Mouse (Mus musculus) forebrain, postnatal 0 days (tissue): Measurements from ENCODE around the gene Serpina12. TPM values are rescaled to one million over a fixed set of nuclear protein-coding genes. Genes with fewer than 3 reads are reported as not detected.

Experiments used
- ATAC-seq: fragments of 200-750 bp; cut with Nextera tagmentation; 2 replicates; pipeline ENCODE4 v1.8.0; 2017; ENCODE audit warnings: mild to moderate bottlenecking, moderate library complexity
- DNase-seq: peaks from one replicate; pipeline ENCODE4 v3.0.0-alpha.2; 2015
- H3K27ac ChIP-seq: fragments of 300-500 bp; sonication (generic); 2 replicates; pipeline ENCODE4 v1.5.1; 2014; ENCODE audit warnings: low read depth, mild to moderate bottlenecking, antibody characterized with exemption, low read length, moderate library complexity, mixed read lengths
- H3K27me3 ChIP-seq: fragments of 300-500 bp; sonication (generic); 2 replicates; pipeline ENCODE4 v1.6.1; 2014; ENCODE audit warnings: mild to moderate bottlenecking, low read length, mixed read lengths; ENCODE audit not compliant: insufficient read depth
- H3K36me3 ChIP-seq: fragments of 300-500 bp; sonication (generic); 2 replicates; pipeline ENCODE4 v1.6.1; 2014; ENCODE audit warnings: mild to moderate bottlenecking, moderate library complexity; ENCODE audit not compliant: insufficient read depth
- H3K4me1 ChIP-seq: fragments of 300-500 bp; sonication (generic); 2 replicates; pipeline ENCODE4 v1.6.1; 2014; ENCODE audit warnings: antibody characterized with exemption; ENCODE audit not compliant: insufficient read depth
- H3K4me2 ChIP-seq: fragments of 300-500 bp; sonication (generic); 2 replicates; pipeline ENCODE4 v1.6.1; 2014; ENCODE audit warnings: low read depth, mild to moderate bottlenecking, moderate library complexity
- H3K4me3 ChIP-seq: fragments of 300-500 bp; sonication (generic); 2 replicates; pipeline ENCODE4 v1.5.1; 2014; ENCODE audit warnings: low read depth, low read length, mixed read lengths
- H3K9ac ChIP-seq: fragments of 300-500 bp; sonication (generic); 2 replicates; pipeline ENCODE4 v1.6.1; 2014; ENCODE audit warnings: mild to moderate bottlenecking
- H3K9me3 ChIP-seq: fragments of 300-500 bp; sonication (generic); 2 replicates; pipeline ENCODE4 v1.6.1; 2016; ENCODE audit warnings: low read length
- CTCF ChIP-seq: sonication (generic); IDR thresholded peaks from 2 replicates; pipeline ENCODE4 v1.5.1; 2016; ENCODE audit warnings: antibody characterized with exemption, control low read depth, low read depth
- WGBS: fragments of 180-500 bp; shearing (Covaris S2); extraction: QIAGEN DNeasy Blood & Tissue Kit; methylation state at CpG from one replicate; pipeline ENCODE4 v1.1.7; 2014; 5-methylcytosine and 5-hydroxymethylcytosine counted together
- polyA plus RNA-seq: library from polyadenylated mRNA; unstranded; fragments of >200 nt; fragmentation: Nextera tagmentation; extraction: Ambion mirVana; gene quantifications from 2 replicates; pipeline ENCODE4 v1.2.1, GENCODE M21; 2015
- total RNA-seq: library from RNA; depleted of rRNA; stranded (reverse); fragments of >200 nt; gene quantifications from 2 replicates; pipeline ENCODE4 v1.2.3, GENCODE M21; 2014

Gene Serpina12
- total and polyA plus RNA-seq, 2 experiments from 2014 or later, result not detected

DNA sequence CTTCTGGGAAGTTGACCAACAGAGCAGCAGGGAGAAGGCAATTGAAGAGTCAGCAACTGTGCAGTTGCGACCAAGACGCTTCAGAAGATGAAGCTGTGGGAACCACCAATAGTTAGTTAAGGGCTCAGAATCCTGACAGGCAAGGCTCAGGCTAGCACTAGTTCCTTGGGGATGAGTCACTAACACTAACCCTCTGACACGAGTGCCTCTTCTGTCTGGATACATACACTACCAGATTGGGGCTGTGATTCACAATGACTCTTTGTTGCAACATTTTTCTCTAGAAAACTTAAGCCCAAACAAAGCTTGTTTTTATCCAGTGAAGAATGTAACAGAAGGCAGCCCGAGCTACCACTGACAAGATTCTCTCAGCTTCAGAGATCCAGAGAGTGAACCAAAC, 20.8 kb upstream of the Serpina12 start:
- TF ChIP-seq CTCF, result no peak
- no peaks in the 10 kb centered on the region for H3K4me1 ChIP-seq
- no peak for ATAC-seq
- H3K27me3 ChIP-seq, result no peaks in the 10 kb centered on the region
- H3K9ac ChIP-seq, result no peak overlapping the region
- no peak overlapping the region for H3K4me2 ChIP-seq
- H3K36me3 ChIP-seq, result no peaks in the 10 kb centered on the region
- H3K27ac ChIP-seq, result no peak overlapping the region
- no peak for DNase-seq
- H3K9me3 ChIP-seq, result no peaks in the 10 kb centered on the region
- no peak overlapping the region for H3K4me3 ChIP-seq
- 69% methylated on average over 4 of the region's 4 CpGs for WGBS

DNA sequence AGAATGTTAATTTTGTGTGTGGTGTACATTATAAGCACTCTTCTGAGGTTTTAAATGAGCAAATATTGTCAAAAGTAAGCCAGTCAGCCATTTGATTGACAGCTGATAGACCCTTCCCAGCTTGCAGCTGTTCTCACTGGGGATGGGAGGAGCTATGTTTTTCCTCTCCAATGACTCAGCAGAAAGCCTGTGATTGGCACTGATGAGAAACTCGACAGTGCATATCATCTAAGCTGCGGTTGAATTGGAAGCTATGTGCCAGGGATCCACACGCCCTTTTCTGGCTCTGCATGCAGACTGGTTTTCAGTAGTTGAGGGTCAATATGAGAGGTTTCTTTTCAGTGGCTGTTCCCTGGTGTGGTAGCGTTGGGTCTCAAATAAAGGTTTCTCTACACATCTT, 20.3 kb upstream of the Serpina12 start:
- Histone ChIP-seq H3K4me1 (no peaks in the 10 kb centered on the region), H3K36me3 (no peaks in the 10 kb centered on the region), H3K4me2 (no peak overlapping the region), H3K4me3 (no peak overlapping the region), H3K9ac (no peak overlapping the region), H3K9me3 (no peaks in the 10 kb centered on the region), H3K27me3 (no peaks in the 10 kb centered on the region), H3K27ac (no peak overlapping the region)
- no peak for TF ChIP-seq CTCF
- 49% methylated on average over 4 of the region's 4 CpGs for WGBS
- DNase-seq (no peak), ATAC-seq (no peak)

- ATAC-seq (no peak), DNase-seq (no peak)
- Histone ChIP-seq H3K9ac (no peak overlapping the region), H3K4me3 (no peak overlapping the region), H3K27me3 (no peaks in the 10 kb centered on the region), H3K27ac (no peak overlapping the region), H3K4me1 (no peaks in the 10 kb centered on the region; the same call in 1 of the 2 replicates), H3K4me2 (no peak overlapping the region), H3K36me3 (no peaks in the 10 kb centered on the region), H3K9me3 (no peaks in the 10 kb centered on the region)
- 55% methylated on average over 2 of the region's 2 CpGs for WGBS
- no peak for TF ChIP-seq CTCF
Measured at GRCm38 (mm10) chr12:104061862-104062261, 17.6 kb upstream of the Serpina12 start.

- Histone ChIP-seq H3K4me3 (no peak overlapping the region), H3K27me3 (no peaks in the 10 kb centered on the region), H3K36me3 (no peaks in the 10 kb centered on the region), H3K9ac (no peak overlapping the region), H3K4me2 (no peak overlapping the region), H3K9me3 (no peaks in the 10 kb centered on the region), H3K27ac (no peak overlapping the region), H3K4me1 (no peaks in the 10 kb centered on the region; the same call in 1 of the 2 replicates)
- ATAC-seq, result no peak
- no peak for DNase-seq
- no peak for TF ChIP-seq CTCF
- WGBS, result 68% methylated on average over 6 of the region's 6 CpGs
Measured at GRCm38 (mm10) chr12:104060126-104060525, 15.9 kb upstream of the Serpina12 start.

GRCm38 (mm10) chr12:104057531-104057930, 13.3 kb upstream of the Serpina12 start:
- 80% methylated on average over 7 of the region's 7 CpGs for WGBS
- Histone ChIP-seq H3K4me2 (no peak overlapping the region), H3K27ac (no peak overlapping the region), H3K4me1 (no peaks in the 10 kb centered on the region; the same call in 1 of the 2 replicates), H3K36me3 (no peaks in the 10 kb centered on the region), H3K9me3 (no peaks in the 10 kb centered on the region), H3K27me3 (no peaks in the 10 kb centered on the region), H3K9ac (no peak overlapping the region), H3K4me3 (no peak overlapping the region)
- TF ChIP-seq CTCF, result no peak
- no peak for DNase-seq
- no peak for ATAC-seq

GRCm38 (mm10) chr12:104057050-104057449, 12.8 kb upstream of the Serpina12 start:
- Histone ChIP-seq H3K9me3 (no peaks in the 10 kb centered on the region), H3K27ac (no peak overlapping the region), H3K9ac (no peak overlapping the region), H3K4me3 (no peak overlapping the region), H3K4me1 (no peaks in the 10 kb centered on the region; the same call in 1 of the 2 replicates), H3K4me2 (no peak overlapping the region), H3K27me3 (no peaks in the 10 kb centered on the region), H3K36me3 (no peaks in the 10 kb centered on the region)
- peak; percentile 35 for DNase-seq
- 33% methylated on average over 4 of the region's 4 CpGs for WGBS
- TF ChIP-seq CTCF, result no peak
- peak; percentile 74 for ATAC-seq

DNA sequence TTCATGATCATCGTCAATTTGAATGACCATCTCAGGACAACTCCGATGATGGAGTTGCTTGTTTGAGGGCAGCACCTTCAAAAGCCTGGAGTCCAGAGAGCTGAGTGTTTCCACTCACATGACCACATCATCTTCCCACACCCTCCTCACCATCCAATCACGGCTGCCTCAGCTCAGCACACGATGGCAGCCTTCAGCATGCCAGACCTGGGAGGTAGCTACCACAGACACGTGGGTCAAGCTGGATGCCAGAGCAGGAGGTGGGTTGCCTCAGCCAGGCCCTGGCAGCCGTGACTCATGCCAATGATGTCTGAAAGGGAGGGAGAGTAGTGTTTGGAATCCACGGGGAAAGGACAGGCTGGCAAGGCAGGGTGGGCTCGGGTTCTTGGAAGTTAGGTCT, 11.5 kb upstream of the Serpina12 start:
- H3K36me3 ChIP-seq, result no peaks in the 10 kb centered on the region
- H3K9ac ChIP-seq, result no peak overlapping the region
- WGBS, result 82% methylated on average over 8 of the region's 8 CpGs
- H3K4me2 ChIP-seq, result no peak overlapping the region
- no peaks in the 10 kb centered on the region for H3K9me3 ChIP-seq
- no peak overlapping the region for H3K27ac ChIP-seq
- H3K4me1 ChIP-seq, result no peaks in the 10 kb centered on the region; the same call in 1 of the 2 replicates
- ATAC-seq (no peak), DNase-seq (no peak)
- H3K27me3 ChIP-seq, result no peaks in the 10 kb centered on the region
- TF ChIP-seq CTCF, result no peak
- H3K4me3 ChIP-seq, result no peak overlapping the region
